Mouse (Mus musculus) yolk sac, embryonic 10.5 days (tissue): ENCODE data around the gene Gm26938.

Source experiments
- DNase-seq: peaks from one replicate; pipeline ENCODE4 v3.0.0-alpha.2; 2017; ENCODE audit warnings: low spot score

Gene Gm26938

DNA sequence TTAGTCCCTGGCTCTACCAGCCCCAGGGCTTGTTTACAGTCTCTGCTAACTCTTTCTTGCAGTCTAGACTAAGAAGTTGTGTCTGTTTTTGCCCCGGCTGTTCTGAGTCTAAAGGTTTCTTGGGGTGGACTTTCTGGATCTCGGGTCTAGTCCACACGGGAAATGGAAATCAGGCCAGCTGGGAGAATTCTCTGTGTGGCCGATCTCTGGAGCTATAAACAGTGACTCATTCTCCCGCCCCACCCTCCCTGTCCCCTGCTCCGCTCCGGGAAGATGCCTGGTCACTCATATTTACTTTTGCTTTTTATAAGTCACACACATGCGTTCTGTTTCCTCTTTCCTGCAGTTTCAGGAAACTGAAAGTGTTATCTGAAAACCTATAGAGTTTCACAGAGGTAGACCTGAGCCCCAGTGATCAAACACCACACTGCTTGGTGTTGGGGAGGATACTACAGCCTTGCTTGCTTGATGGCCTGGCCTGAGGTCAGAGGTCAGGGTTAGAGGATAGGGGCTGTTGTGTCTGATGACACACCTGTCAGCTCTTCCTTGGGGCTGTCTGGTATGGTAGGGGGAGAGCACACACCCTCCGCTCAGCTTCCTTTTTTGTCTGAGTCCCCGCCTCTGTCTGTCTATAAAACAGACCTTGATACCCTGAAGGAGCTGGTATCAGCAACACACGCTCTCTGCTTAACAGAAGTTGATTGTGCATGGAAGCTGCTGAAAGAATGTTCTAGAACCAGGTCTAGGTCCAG, 32.7 kb downstream of the Gm26938 start:
- DNase-seq = peak; percentile 81

DNA sequence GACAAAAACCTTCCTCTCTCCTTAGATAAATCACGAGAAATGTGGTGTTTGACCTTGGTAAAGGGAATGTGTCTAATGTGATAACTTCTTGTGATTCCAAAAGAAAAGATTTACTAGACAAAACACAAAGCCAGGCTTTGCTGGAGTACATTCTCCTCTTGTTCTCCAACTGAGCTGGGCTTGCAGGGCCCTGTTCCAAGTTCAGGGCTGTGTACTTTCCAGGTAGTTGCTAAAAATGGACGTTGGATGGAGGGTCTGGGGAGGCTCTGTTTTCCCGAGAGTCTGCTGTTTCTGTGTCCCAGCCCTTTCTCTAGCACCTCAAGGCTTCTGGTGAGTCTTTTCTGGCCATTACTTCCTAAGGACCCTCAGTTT, 33.3 kb downstream of the Gm26938 start:
- DNase-seq = no peak

DNA sequence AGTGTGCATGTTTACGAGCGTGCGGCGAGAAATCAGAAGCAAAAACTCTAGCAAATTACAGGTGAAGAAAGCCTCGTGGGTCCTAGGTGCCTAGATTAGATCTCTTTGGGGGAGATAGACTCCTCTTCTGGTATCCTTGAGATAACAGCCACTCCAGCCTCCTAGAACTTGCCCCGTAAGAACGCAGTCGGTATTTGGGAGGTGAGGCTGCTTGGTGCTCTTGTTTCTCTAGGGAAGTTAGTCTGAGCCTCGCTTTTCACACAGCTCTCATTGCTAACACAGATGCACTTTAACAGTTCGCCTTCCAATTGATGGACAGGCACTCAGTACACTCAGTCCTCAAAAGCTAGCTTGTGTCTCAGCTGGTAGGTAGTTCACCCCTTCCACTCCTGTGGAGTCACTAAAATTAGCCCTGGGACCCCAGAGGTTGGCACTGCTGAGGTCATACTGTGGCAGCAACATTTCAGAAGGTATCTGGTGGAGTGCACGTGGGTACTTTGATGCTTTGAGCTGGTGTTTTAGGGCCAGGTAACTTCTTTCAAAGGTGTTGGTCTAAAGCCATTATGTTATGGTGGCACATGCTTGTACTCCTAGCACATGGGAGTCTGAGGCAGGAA, 33.9 kb downstream of the Gm26938 start:
- no peak for DNase-seq

DNA sequence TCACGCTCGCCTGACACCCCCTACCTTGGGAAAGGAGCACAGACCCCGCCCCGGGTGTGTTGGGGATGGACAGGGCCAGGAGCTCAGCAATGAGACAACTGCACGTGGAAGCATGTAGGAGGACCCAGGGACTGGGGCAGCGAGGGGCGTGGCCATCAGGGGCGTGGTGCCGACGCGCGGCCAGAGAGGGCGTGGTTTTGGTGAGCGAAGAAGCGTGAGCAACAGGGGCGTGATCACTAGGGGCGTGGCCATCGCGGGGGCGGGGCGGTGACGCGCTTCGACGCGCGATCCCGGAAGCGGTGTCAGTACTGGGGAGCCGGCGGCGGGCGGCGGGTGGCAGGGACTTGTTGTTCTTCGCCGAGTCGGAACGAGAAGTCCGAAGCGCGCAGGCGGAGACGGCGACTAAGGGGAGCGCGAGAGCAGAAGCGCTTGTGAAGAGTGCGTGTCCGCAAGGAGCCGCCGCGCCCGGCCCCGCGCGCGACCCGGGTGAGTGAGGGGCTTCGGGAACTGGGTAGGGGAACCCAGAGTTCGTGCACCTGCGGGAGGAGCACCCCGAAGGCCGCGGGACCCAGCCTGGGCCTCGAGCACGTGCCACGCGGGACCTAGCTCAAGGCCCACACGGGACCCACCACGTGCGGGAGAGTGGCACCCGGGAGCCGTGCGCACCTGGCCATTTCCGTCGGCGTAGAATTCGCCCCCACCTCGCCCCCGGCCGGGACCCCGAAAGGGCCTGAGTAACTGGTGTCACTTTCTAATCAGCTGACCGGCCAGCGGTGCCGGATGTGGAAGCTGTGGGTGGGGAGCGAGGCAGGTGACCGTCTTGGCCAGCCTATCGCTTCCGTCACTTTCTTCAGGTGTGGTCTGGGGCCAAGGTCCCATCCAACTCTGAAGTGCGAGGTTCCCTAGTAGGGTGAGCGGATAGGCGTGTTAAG, 34.7 kb downstream of the Gm26938 start, which contains the start of gene Mafk:
TSS of gene Mafk (plus strand) at position 287 of the 932 bp plus-strand sequence.
- DNase-seq = peak; percentile 98

DNA sequence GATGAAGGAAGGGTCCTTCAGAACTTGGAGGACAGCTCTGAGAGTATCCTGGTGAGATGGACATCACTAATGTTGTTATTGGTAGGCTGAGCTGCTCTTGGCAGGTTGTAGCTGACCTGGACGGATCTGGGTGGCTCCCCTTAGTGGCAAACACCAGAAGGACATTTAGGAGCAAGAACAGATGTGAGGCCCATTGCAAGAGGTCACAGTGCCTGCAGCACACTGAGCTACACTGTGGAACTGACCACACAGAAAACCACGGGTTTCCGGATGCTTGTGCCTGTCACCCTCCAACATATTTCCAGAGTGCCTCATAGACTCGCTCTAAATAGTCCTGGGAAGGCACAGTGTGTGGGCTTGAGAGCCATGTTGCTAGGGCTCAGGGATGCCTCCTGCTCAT, 36.7 kb downstream of the Gm26938 start:
- DNase-seq = no peak

DNA sequence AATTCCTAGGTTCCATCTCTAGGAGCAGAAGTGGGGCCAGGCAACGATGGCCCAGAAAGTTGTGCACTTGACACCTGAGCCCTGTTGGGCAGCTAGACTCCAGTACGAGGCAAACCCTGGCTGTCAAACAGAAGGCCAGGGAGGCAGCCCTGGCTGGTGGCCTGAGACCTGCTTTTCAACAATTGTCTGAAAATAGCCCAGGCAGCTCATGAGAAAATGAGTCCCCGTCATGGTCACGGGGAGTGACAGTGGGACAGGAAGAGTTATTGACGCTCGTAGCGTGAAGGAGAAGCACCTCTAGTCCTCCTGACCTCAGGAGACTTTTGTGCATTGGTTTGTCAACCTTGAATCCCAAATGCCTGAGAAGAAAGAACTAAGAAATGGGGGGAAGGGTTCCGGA, 44.8 kb downstream of the Gm26938 start:
- no peak for DNase-seq

DNA sequence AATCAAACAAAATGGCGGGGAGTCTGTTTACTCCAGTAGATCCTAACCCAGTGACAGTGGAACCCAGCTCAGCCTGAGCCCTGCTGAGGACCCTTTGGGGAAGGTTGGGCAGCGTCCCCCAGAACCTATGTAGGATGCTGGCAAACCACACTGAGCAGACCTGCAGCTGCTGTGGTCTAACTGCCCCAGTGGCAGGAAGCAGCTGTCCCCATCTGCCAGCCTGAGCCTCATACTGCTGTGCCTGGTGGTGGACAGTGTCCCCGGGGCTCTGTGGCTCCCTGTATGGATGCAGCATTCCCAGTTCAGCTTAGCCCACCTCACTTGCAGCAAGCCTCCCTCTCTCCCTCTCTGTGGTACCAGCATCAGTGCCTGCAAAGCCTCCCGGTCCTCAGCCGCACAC, 49.2 kb downstream of the Gm26938 start:
- no peak for DNase-seq

DNA sequence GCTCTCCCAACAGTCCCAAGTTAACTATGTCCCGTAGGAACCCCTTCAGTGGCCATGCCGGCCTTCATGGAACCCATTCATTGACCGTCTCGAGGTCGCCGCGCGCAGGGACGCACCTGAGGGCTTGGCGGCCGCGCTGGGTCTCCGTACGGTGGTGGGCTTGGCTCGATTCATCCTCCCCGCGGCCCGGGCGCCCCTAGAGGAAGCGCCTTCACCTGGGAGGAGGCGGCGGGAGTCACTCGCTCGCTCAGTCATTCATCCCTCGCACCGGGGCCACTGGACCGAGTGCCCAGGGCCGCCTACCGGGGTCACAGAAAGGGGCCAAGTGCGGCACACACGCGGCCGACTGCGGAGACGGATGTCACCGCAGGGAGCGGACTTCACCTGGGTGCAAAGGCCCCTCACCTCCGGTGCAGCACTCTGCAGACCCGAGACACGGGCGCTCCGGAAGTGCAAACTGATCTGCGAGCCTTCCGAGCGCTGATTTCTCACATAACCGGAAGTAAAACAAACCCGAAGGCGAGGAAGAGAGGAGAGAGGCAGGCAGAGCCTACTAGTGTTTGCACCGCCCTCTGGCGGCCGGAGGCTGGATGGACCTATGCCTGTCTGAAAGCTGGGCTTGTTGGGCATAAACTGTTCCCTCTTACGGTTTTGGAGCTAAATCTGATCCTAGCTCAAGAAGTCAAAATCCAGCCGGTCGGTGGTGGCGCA, 50.8 kb downstream of the Gm26938 start, which contains the start of gene Ints1:
TSS of gene Ints1 (minus strand) at position 459 of the 711 bp plus-strand sequence.
- peak; percentile 90 for DNase-seq

DNA sequence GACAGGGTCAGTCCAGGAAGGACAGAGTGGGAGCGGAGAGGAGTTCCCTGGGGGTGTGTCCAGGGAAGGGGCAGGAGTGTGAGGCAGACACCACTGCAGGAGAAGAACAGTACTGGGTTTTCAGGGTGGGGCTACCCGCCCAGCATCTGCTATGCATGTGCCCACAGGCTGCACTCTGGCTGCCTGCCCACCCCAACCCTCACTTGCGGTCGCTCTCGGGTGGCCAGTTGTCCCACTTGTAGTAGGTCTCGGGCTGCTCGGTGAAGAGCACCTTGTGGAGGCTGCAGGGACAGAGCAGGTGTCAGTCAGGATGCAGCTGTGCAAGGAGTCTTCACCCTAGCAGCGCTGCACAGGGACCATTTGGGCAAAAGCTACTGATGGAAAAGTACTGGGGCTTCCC, 58.0 kb downstream of the Gm26938 start:
- DNase-seq = no peak

DNA sequence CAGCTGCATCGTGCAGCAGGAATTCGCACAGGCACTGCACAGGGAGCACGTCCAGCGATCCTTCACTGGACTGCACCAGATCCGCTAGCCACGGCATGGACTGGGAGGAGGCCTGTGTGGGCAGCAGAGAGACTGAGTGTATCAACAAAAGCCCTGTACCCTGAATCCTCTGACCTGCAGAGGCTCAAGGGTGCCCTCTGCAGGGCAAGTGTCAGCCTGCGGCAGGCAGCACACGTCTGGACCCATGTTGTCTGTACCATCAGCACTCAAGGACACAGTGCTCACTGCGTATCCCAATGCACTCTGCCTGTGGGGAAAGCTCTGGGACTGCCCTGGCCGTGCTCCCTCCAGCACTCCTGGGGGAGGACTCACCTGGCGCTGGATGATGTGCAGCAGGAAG, 61.9 kb downstream of the Gm26938 start:
- no peak for DNase-seq

DNA sequence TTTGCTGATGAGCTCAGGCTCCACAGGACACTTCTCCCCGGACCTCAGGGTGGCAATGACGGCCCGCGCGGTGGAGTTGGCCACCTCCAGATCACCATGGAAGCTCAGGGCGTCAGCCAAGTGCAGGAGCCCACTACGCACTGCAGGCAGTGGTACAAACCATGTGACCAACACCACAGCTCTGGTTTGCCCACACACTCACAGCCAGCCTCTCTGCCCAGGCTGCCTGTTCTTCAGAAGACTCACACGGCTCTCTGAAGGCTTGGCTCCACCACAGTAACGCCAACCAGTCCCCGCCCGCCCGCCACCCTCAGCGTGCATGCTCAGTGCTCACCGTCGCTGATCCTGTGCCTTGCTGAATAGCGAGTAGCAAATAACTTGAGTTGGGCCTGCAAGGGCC, 68.1 kb downstream of the Gm26938 start:
- DNase-seq = no peak
